Mouse (Mus musculus): ENCODE results near the gene Ppp1r12b. TPM values are rescaled to one million over a fixed set of nuclear protein-coding genes. Genes with fewer than 3 reads are reported as not detected.

Ppp1r12b gene
- polyA plus RNA-seq, 1 experiment from 2014 or later, result 8.9 TPM

DNA sequence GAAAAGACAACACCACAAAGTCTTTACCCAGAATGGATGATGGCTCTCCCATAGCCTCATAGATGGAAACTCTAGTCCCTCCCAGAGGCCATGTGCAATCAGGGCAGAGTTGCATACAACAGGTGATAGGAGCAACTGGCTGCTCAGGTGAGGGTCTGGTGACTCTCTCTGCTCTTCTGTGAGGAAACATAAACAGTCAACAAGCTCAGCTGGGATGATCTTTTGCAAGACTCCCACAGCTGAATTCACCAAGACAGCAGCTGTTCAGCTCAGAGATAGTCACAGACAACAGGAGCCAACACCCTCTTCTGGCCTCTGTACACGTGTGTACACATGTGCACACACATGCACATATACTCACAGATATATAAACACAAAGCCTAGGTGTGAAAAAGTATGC, 17.5 kb downstream of the Ppp1r12b start:
- Histone ChIP-seq H3K4me1 (peaks cover 3% of the 10 kb centered on the region; the same call in 1 of the 2 replicates), H3K4me3 (no peak overlapping the region), H3K9me3 (no peaks in the 10 kb centered on the region), H3K27ac (no peak overlapping the region), H3K9ac (no peak overlapping the region), H3K4me2 (no peak overlapping the region), H3K36me3 (no peaks in the 10 kb centered on the region), H3K27me3 (no peaks in the 10 kb centered on the region)
- WGBS, result 84% methylated on average over 1 of the region's 1 CpGs
- ATAC-seq (ENCODE audit: insufficient number of reproducible peaks, low FRiP score, low TSS enrichment, low read depth), result no peak

DNA sequence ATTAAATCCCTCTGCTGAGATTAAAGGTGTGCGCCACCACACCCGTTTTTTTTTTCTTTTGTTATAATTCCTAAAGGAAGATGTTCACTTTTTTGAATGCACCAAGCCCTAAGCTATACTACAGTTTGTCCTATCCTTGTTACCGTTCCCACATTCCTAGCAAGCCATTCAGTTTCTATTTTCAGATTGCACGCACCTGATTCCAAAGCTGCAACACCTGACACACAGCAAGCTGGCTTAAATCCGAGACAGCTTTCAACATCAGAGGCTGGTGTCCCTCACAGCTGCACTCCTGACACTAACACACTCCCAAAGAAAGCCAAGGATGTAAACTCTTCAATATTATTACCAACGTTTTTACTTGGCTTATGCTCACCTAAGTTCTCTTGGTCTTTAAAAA, 19.4 kb downstream of the Ppp1r12b start:
- Histone ChIP-seq H3K4me2 (no peak overlapping the region), H3K9ac (no peak overlapping the region), H3K27me3 (no peaks in the 10 kb centered on the region), H3K9me3 (no peaks in the 10 kb centered on the region), H3K4me1 (peaks cover 3% of the 10 kb centered on the region; the same call in 1 of the 2 replicates), H3K4me3 (no peak overlapping the region), H3K36me3 (no peaks in the 10 kb centered on the region), H3K27ac (no peak overlapping the region)
- no peak for ATAC-seq (ENCODE audit: insufficient number of reproducible peaks, low FRiP score, low TSS enrichment, low read depth)
- 81% methylated on average over 6 of the region's 6 CpGs for WGBS

DNA sequence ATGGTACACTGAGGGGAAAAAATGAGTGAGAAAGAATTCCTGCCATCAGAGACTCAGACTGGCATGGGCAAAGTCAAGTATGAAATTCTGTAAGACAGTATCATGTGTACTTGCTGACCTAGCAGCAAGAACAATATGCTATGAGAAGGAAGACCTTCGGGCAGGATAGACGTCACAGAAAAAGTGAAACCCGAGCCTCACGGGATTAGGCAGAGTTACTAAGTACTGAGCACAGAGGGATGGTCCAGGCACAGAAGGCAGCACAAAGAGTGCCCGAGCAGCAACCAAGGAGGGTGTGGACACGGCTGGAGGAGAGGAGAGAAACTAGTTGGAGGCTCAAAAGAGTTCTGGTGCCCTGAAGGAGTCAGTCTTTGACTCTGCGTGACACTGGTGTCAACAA, 23.3 kb downstream of the Ppp1r12b start:
- no peak overlapping the region for H3K4me3 ChIP-seq
- no peaks in the 10 kb centered on the region for H3K27me3 ChIP-seq
- H3K9ac ChIP-seq, result no peak overlapping the region
- no peak for ATAC-seq (ENCODE audit: insufficient number of reproducible peaks, low FRiP score, low TSS enrichment, low read depth)
- 40% methylated on average over 7 of the region's 7 CpGs for WGBS
- peaks cover 3% of the 10 kb centered on the region; the same call in 1 of the 2 replicates for H3K4me1 ChIP-seq
- H3K9me3 ChIP-seq, result no peaks in the 10 kb centered on the region
- H3K27ac ChIP-seq, result no peak overlapping the region
- no peak overlapping the region for H3K4me2 ChIP-seq
- no peaks in the 10 kb centered on the region for H3K36me3 ChIP-seq

DNA sequence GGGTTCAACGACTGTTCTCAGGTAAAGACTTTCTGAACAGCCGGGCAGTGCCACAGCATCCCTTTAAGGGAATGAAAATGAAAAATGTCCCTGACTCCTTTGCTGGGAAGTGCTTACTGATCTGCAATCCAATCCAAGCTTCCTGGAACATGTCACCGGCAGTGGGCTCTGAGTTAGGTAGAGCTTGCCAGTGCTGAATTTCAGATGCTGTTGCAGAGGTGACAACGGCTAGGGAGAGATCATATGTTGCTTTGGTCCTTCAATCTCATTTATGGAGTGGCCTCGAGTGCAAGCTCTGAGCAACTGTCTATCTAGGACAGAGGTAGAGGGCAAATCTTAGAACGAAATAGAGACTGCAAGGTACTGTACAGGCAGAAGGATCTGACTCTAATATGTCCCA, 36.7 kb downstream of the Ppp1r12b start:
- WGBS, result 81% methylated on average over 6 of the region's 6 CpGs
- Histone ChIP-seq H3K27me3 (no peaks in the 10 kb centered on the region), H3K4me3 (no peak overlapping the region), H3K4me1 (0 out of 2 replicates have a peak, but pooled peaks cover 4% of the 10 kb centered on the region), H3K4me2 (no peak overlapping the region), H3K36me3 (no peaks in the 10 kb centered on the region), H3K27ac (no peak overlapping the region), H3K9me3 (no peaks in the 10 kb centered on the region), H3K9ac (no peak overlapping the region)
- no peak for ATAC-seq (ENCODE audit: insufficient number of reproducible peaks, low FRiP score, low TSS enrichment, low read depth)

DNA sequence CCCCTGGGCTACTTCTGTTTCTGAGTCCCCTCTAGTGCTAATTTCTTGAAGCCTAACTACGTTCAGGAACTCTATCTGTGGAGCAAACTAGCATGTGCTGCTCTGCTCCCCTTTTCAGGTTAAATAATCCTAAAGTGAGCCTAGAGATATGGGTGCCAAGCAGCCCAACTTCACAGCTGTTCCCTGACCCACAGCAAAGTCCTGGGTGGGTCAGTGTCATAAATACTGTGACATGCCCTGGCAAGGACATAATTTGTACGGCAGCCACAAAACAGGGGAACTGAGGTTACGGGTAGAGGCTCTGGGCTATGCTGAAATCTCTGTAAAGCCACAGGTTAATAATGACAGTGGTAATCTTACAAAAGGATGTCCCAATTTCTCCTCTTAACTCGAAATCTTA, 40.3 kb downstream of the Ppp1r12b start:
- H3K27me3 ChIP-seq, result no peaks in the 10 kb centered on the region
- H3K4me2 ChIP-seq, result no peak overlapping the region
- ATAC-seq (ENCODE audit: insufficient number of reproducible peaks, low FRiP score, low TSS enrichment, low read depth), result no peak
- WGBS, result 73% methylated on average over 4 of the region's 4 CpGs
- 0 out of 2 replicates have a peak, but pooled peaks cover 5% of the 10 kb centered on the region for H3K4me1 ChIP-seq
- H3K27ac ChIP-seq, result no peak overlapping the region
- H3K9me3 ChIP-seq, result no peaks in the 10 kb centered on the region
- no peak overlapping the region for H3K4me3 ChIP-seq
- H3K36me3 ChIP-seq, result no peaks in the 10 kb centered on the region
- no peak overlapping the region for H3K9ac ChIP-seq

DNA sequence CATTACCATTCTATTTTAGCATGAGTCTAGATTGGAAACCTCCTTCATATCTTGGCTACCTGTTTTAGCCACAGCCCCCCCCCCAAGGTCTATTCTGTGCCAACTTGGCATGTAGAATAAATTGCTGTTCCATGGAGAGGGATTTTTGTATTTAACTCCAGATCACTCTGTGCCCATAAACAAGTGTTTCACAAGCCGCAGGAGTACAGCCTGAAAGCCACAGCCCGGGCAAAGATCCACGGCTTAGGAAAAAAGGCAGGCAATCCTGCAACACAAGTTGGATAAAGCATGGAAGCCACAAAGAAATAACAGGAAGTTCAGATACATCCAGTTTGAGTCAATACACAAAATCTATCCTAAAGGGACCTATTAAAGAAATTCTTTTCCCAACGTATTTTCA, 42.2 kb downstream of the Ppp1r12b start:
- H3K36me3 ChIP-seq, result no peaks in the 10 kb centered on the region
- H3K4me1 ChIP-seq, result peaks cover 9% of the 10 kb centered on the region
- H3K27me3 ChIP-seq, result no peaks in the 10 kb centered on the region
- no peak overlapping the region for H3K4me3 ChIP-seq
- no peak overlapping the region for H3K4me2 ChIP-seq
- WGBS, result 52% methylated on average over 4 of the region's 4 CpGs
- H3K27ac ChIP-seq, result no peak overlapping the region
- H3K9me3 ChIP-seq, result no peaks in the 10 kb centered on the region
- no peak overlapping the region for H3K9ac ChIP-seq
- no peak for ATAC-seq (ENCODE audit: insufficient number of reproducible peaks, low FRiP score, low TSS enrichment, low read depth)

DNA sequence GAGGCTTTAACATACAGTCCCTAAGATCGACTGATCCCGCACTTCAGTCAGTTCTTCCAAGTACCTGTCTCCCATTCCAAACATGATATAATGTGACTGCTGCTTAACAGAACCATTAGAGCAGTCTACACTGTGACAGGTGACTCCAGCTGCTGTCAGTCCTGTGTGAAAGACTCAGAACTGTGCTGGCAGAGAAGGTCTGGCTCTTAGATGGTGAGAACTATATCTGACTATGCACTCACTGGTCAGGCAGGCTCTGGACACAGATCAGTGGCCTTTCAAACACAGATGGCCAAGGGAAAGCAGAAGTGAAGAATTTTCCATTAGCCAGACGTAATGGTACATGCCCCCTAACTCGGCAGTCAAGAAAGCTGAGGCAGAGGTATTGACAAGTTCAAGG, 43.9 kb downstream of the Ppp1r12b start:
- H3K36me3 ChIP-seq, result no peaks in the 10 kb centered on the region
- H3K4me3 ChIP-seq, result no peak overlapping the region
- no peak for ATAC-seq (ENCODE audit: insufficient number of reproducible peaks, low FRiP score, low TSS enrichment, low read depth)
- WGBS, result 80% methylated on average over 4 of the region's 4 CpGs
- no peaks in the 10 kb centered on the region for H3K9me3 ChIP-seq
- no peaks in the 10 kb centered on the region for H3K27me3 ChIP-seq
- no peak overlapping the region for H3K9ac ChIP-seq
- no peak overlapping the region for H3K27ac ChIP-seq
- peaks cover 9% of the 10 kb centered on the region for H3K4me1 ChIP-seq
- no peak overlapping the region for H3K4me2 ChIP-seq

DNA sequence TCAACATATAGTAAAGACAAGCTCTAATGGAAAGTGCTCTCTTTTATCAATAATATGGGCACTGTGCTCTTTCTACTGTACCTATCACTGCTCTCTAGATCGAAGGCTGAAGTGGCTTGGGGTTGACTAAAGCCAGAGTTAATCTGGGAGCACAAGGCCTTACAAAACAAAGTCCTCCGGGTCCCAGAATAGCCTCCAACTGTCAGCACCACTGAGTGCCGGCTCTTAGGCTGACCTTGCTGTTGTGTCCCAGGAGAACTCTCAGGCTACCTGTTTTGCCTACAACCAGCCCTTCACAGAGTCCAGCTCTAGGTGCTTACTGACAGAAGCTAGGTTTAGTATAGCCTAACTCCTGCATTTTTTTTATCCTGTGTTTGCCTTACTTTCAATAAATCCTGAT, 45.7 kb downstream of the Ppp1r12b start:
- no peak overlapping the region for H3K4me3 ChIP-seq
- no peak for ATAC-seq (ENCODE audit: insufficient number of reproducible peaks, low FRiP score, low TSS enrichment, low read depth)
- no peak overlapping the region for H3K27ac ChIP-seq
- 51% methylated on average over 3 of the region's 3 CpGs for WGBS
- H3K27me3 ChIP-seq, result no peaks in the 10 kb centered on the region
- peaks cover 9% of the 10 kb centered on the region for H3K4me1 ChIP-seq
- H3K9ac ChIP-seq, result no peak overlapping the region
- H3K4me2 ChIP-seq, result no peak overlapping the region
- no peaks in the 10 kb centered on the region for H3K9me3 ChIP-seq
- H3K36me3 ChIP-seq, result no peaks in the 10 kb centered on the region

DNA sequence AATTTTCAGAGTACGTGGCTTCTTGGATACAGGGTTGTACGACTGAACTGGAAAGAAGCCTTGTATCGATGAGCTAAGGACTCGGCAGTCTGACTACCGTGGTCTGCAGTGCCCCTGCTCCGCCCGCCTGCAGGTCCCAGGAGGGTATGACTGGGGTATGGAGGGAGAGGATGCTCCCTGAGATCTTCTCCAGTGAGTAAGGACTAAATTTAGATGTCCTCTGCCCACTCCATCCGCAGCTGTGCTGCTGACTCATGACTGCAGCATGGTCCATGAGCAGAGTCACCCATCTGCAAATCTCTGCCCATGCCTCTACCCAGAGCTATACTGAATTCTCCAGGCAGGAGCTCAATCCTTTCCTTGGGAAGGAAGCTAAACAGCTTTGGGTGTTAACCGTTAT, 46.3 kb downstream of the Ppp1r12b start:
- no peak overlapping the region for H3K27ac ChIP-seq
- H3K4me2 ChIP-seq, result no peak overlapping the region
- H3K36me3 ChIP-seq, result no peaks in the 10 kb centered on the region
- no peak overlapping the region for H3K9ac ChIP-seq
- peaks cover 7% of the 10 kb centered on the region for H3K4me1 ChIP-seq
- no peaks in the 10 kb centered on the region for H3K27me3 ChIP-seq
- H3K9me3 ChIP-seq, result no peaks in the 10 kb centered on the region
- peak; percentile 52; the same call in 1 of the 2 replicates for ATAC-seq (ENCODE audit: insufficient number of reproducible peaks, low FRiP score, low TSS enrichment, low read depth)
- 58% methylated on average over 9 of the region's 9 CpGs for WGBS
- H3K4me3 ChIP-seq, result no peak overlapping the region

DNA sequence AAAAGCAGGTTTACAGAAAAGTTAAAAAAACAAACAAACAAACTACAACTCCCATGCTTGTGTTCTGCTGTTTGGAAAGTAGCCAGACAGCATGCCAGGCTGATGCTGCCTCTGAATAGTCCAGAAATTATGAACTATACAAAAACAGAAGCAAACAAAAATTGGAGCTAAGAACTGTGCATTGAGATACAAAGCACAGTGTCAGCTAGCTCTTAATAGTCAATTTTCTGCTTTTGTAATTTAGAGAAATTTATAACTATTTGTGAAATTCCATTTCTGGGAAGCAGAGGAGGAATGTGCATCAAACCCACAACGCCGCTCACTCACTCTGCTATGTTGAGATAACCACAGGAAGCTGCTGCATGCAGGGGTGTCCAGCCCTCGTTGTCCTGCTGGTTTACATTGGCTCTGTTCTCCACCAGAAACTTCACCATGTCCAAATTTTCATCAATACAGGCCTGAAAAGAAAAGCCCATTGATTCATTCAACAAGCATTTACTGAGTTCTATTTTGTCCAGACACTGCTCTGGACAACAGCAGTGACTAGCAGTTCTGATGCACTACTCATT, 53.6 kb downstream of the Ppp1r12b start:
- no peaks in the 10 kb centered on the region for H3K27me3 ChIP-seq
- 73% methylated on average over 3 of the region's 3 CpGs for WGBS

DNA sequence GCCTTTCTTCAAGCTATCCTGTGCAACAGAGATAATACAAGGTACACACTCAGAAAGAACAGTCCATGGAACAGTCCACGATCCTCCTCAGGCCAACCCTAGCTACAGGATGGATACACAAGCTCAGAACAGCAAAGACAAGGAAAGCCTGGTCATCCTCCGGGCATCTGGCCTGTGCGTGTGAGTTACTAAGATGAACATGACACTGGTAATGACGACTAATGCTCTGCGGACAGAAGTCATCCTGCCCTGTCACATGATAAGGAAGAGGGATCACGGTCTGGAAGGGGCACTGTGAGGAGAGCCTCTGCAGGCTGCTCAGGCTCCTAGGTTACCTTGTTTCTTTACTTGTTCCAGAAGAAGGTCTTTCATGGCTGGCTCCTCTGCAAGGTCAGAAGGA, 59.7 kb downstream of the Ppp1r12b start:
- H3K4me3 ChIP-seq, result no peak overlapping the region
- no peak overlapping the region for H3K27ac ChIP-seq
- no peak for ATAC-seq (ENCODE audit: insufficient number of reproducible peaks, low FRiP score, low TSS enrichment, low read depth)
- H3K9ac ChIP-seq, result no peak overlapping the region
- 97% methylated on average over 6 of the region's 6 CpGs for WGBS
- no peaks in the 10 kb centered on the region for H3K27me3 ChIP-seq
- H3K36me3 ChIP-seq, result peaks cover 20% of the 10 kb centered on the region
- H3K4me2 ChIP-seq, result no peak overlapping the region
- no peaks in the 10 kb centered on the region for H3K4me1 ChIP-seq
- no peaks in the 10 kb centered on the region for H3K9me3 ChIP-seq

More for the DNA sequence above, 53.6 kb downstream of the Ppp1r12b start:
- H3K4me3 ChIP-seq, result no peak overlapping the region
- ATAC-seq (ENCODE audit: insufficient number of reproducible peaks, low FRiP score, low TSS enrichment, low read depth), result no peak
- H3K4me2 ChIP-seq, result no peak overlapping the region
- H3K36me3 ChIP-seq, result no peaks in the 10 kb centered on the region
- H3K4me1 ChIP-seq, result no peaks in the 10 kb centered on the region
- H3K9me3 ChIP-seq, result no peaks in the 10 kb centered on the region
- no peak overlapping the region for H3K9ac ChIP-seq
- no peak overlapping the region for H3K27ac ChIP-seq

DNA sequence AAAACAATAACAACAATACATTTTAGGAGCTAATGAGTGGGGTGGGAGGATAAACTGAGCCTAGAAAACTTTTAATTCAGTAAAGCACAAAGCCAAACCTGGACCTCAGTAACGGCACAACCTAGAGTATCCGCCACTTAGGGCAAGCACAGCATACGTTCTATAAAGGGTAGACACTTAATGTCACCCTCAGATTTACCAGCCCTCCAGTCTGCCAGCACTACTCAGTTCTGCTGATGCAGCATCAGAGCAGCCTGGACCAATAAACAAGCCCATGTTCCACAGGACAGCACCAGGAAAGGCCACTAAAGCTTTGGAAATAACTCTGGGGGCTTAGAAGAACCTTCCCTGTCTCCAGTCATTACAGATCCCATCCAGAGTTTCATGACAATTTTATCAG, 60.9 kb downstream of the Ppp1r12b start:
- 91% methylated on average over 3 of the region's 3 CpGs for WGBS
- H3K4me2 ChIP-seq, result no peak overlapping the region

DNA sequence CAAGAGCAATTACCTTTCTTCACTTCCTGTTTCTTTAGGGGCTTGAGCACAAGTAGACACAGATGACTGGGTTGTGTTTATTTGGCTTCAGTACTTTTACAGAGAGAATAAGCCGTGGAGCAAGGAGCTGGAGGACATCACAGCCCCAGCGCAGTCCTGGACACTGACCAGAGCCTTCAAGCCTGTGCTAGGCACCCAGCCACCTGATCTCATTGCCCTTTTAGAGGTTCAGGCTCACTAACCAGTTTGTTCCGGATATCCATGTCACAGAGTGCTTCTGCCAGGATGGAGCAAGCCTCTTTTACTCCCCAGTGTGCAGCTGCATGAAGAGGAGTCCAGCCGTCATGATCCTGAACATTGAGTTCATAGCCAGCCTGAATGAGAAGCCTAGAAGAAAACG, 63.8 kb downstream of the Ppp1r12b start:
- no peaks in the 10 kb centered on the region for H3K4me1 ChIP-seq
- H3K36me3 ChIP-seq, result peaks cover 20% of the 10 kb centered on the region
- H3K27me3 ChIP-seq, result no peaks in the 10 kb centered on the region
- no peaks in the 10 kb centered on the region for H3K9me3 ChIP-seq
- WGBS, result 85% methylated on average over 5 of the region's 5 CpGs
- H3K27ac ChIP-seq, result no peak overlapping the region
- no peak overlapping the region for H3K4me2 ChIP-seq
- no peak overlapping the region for H3K9ac ChIP-seq
- no peak for ATAC-seq (ENCODE audit: insufficient number of reproducible peaks, low FRiP score, low TSS enrichment, low read depth)
- H3K4me3 ChIP-seq, result no peak overlapping the region

More for the DNA sequence above, 60.9 kb downstream of the Ppp1r12b start:
- H3K9ac ChIP-seq, result no peak overlapping the region
- H3K4me1 ChIP-seq, result no peaks in the 10 kb centered on the region
- ATAC-seq (ENCODE audit: insufficient number of reproducible peaks, low FRiP score, low TSS enrichment, low read depth), result no peak
- H3K9me3 ChIP-seq, result no peaks in the 10 kb centered on the region
- H3K36me3 ChIP-seq, result peaks cover 20% of the 10 kb centered on the region
- no peak overlapping the region for H3K27ac ChIP-seq
- no peak overlapping the region for H3K4me3 ChIP-seq
- no peaks in the 10 kb centered on the region for H3K27me3 ChIP-seq
